Mouse (Mus musculus): ENCODE measurements around the gene Hmgxb4. TPM values are rescaled to one million over a fixed set of nuclear protein-coding genes. Genes with fewer than 3 reads are reported as not detected.

The Hmgxb4 gene
- polyA plus RNA-seq, 1 experiment from 2014 or later = 46.2 TPM

DNA sequence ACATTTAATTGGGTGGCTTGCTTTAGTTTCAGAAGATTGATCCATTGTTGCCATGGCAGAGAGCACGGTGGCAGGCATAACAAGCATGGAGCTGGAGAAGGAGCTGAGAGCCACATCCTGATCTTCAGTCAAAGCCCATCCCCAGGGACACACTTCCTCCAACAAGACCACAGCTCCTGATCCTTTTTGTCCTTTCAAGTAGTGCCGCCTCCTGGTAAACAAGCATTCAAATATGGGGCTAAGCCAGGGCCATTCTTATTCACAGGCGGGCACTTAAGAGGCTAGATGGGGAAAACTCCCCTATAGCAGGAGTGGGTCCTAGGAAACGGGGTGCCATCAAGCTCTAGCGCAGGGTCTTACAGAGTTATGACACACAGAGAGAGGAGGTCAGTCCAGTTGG, 5.7 kb upstream of the Hmgxb4 start:
- Histone ChIP-seq H3K4me3 (no peak overlapping the region), H3K9ac (replicated peaks) (no peak overlapping the region), H3K4me2 (replicated peaks) (no peak overlapping the region), H3K4me1 (no peaks in the 10 kb centered on the region), H3K27me3 (no peaks in the 10 kb centered on the region), H3K36me3 (no peaks in the 10 kb centered on the region), H3K9me3 (no peaks in the 10 kb centered on the region), H3K27ac (replicated peaks) (no peak overlapping the region)
- no peak for ATAC-seq (replicated peaks)
- 72% methylated on average over 5 of the region's 5 CpGs for WGBS

GRCm38 (mm10) chr8:74990021-74990420, 3.1 kb upstream of the Hmgxb4 start:
- Histone ChIP-seq H3K4me2 (replicated peaks) (no peak overlapping the region), H3K27ac (replicated peaks) (no peak overlapping the region), H3K4me3 (no peak overlapping the region), H3K9me3 (no peaks in the 10 kb centered on the region), H3K27me3 (no peaks in the 10 kb centered on the region), H3K36me3 (no peaks in the 10 kb centered on the region), H3K9ac (replicated peaks) (no peak overlapping the region), H3K4me1 (peaks cover 11% of the 10 kb centered on the region)
- no peak for ATAC-seq (replicated peaks)
- 31% methylated on average over 15 of the region's 15 CpGs for WGBS

DNA sequence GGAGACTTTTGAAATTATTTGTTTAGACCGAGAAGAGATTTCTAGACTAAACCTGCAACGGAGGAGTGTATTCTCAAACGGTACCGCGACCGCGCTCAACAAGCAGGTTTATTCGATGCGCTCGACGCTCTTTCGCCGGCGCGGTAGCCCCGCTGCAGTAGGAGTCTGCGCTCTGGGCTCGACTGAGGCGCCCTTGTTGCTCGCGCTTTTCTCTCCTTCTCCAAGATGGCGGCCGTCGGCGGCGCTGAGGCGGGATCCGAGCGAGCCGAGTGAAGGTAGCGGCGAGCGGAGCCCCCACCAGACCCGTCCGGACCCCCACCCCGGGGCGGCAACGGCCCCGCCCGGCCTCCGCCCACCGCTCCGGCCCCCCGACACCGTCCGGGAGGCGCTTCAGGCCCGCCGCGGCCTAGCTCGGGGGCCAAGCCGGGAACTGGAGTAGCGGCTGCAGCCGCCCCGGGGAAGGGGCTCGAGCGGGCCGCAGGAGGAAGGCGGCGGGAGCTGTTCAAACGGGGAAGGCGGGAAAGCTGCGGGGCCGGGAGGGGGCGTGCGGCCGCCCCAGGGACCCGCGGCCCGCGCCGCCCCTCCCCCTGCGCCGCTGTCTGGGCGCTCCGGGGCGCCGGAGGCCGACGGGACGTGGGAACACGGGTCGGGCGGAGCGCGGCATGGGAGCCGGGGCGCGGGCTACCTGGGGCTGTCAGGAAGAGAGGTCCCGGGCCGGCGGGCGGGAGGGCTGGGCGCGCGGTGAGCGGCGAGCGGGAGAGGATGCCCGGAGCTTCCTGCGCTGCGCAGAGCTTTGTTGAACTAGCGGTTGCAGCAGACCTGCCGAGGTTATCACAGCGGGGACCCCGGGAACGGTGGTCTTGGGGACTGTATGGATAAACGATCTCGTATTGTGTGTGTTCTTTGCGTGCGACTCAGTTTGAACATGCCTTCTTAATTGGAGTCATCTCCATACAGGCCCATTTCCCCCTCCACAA, 607 bp downstream of the Hmgxb4 start:
- WGBS = under 1% methylated on average over 100 of the region's 111 CpGs
- ATAC-seq (replicated peaks) = peak; percentile 97
- Histone ChIP-seq H3K4me1 (peaks cover 16% of the 10 kb centered on the region), H3K27ac (replicated peaks) (peak overlapping the region; percentile 97), H3K27me3 (no peaks in the 10 kb centered on the region), H3K4me2 (replicated peaks) (peak overlapping the region; percentile 47), H3K9ac (replicated peaks) (peak overlapping the region; percentile 99), H3K36me3 (peaks cover 3% of the 10 kb centered on the region), H3K4me3 (peak overlapping the region; percentile 93), H3K9me3 (no peaks in the 10 kb centered on the region)

DNA sequence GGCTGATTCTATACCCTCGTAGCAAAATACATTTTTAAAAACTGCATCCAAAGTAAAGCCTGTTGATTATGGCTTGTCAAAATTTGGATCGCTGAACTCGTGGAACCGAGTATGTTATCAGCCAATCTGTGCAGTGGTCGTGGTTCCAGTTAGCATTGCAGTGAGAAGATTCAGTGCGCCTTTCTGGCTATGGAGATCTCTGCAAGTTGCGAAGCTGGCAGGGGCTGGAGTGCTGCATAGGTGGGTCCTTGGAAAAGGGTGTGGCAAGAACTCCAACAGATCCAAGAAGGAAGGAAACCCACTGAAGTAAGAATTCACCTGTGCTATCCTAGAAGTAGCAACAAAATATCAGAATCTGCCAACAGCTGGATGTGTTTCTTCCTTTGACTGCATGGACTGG, 1.4 kb downstream of the Hmgxb4 start:
- no peaks in the 10 kb centered on the region for H3K27me3 ChIP-seq
- peaks cover 10% of the 10 kb centered on the region for H3K36me3 ChIP-seq
- peak overlapping the region; percentile 99 for H3K9ac ChIP-seq (replicated peaks)
- peak overlapping the region; percentile 47 for H3K4me2 ChIP-seq (replicated peaks)
- H3K9me3 ChIP-seq = no peaks in the 10 kb centered on the region
- peak overlapping the region; percentile 93 for H3K4me3 ChIP-seq
- ATAC-seq (replicated peaks) = peak; percentile 25
- H3K4me1 ChIP-seq = peaks cover 16% of the 10 kb centered on the region
- WGBS = 5% methylated on average over 7 of the region's 7 CpGs
- peak overlapping the region; percentile 97 for H3K27ac ChIP-seq (replicated peaks)

DNA sequence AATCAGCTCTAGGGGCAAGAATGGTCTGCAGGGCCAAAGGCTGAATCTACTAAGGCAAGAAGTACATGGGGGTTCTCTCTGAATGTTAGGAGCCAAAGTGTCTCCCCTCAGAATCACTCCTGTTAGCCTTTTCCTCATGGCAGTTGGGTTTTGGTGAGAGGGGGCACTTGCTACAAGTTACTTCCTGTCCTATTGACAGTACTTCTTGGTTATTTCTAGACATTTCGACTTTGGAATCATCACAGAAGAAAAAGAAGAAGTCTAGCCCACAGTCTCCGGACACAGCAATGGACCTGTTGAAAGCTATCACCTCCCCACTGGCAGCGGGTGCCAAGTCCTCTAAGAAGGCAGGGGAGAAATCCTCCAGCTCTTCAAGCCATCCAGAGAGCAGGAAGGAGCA, 7.3 kb downstream of the Hmgxb4 start:
- WGBS = 96% methylated on average over 3 of the region's 3 CpGs
- peaks cover 2% of the 10 kb centered on the region; the same call in 1 of the 2 replicates for H3K4me1 ChIP-seq
- no peak overlapping the region for H3K27ac ChIP-seq (replicated peaks)
- H3K27me3 ChIP-seq = no peaks in the 10 kb centered on the region
- ATAC-seq (replicated peaks) = no peak
- H3K4me2 ChIP-seq (replicated peaks) = no peak overlapping the region
- H3K36me3 ChIP-seq = peaks cover 46% of the 10 kb centered on the region
- no peak overlapping the region for H3K9ac ChIP-seq (replicated peaks)
- no peak overlapping the region for H3K4me3 ChIP-seq
- no peaks in the 10 kb centered on the region for H3K9me3 ChIP-seq

DNA sequence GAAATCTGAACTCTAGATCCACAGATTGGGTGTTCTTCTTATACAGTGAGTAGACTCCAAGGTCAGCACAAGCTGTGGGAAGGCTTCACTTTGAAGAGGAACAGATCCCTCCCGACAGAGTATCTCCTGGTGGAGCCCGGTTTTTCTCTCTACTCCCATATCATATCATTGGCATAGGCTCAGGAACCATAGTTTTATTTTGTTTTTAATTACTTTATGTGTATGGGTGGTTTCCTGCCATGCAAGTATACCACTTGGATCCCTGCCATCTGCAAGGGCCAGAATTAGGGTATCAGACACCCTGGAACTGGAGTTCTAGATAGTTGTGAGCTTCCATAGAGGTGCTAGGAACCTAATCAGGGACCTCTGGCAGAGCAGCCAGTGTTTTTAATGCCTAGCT, 15.7 kb downstream of the Hmgxb4 start:
- H3K4me3 ChIP-seq = no peak overlapping the region

GRCm38 (mm10) chr8:75013557-75013956, 20.4 kb downstream of the Hmgxb4 start:
- Histone ChIP-seq H3K36me3 (peaks cover 11% of the 10 kb centered on the region), H3K4me1 (no peaks in the 10 kb centered on the region), H3K4me3 (no peak overlapping the region), H3K4me2 (replicated peaks) (no peak overlapping the region), H3K27ac (replicated peaks) (no peak overlapping the region), H3K9ac (replicated peaks) (no peak overlapping the region), H3K27me3 (no peaks in the 10 kb centered on the region), H3K9me3 (no peaks in the 10 kb centered on the region)
- 49% methylated on average over 2 of the region's 2 CpGs for WGBS
- no peak for ATAC-seq (replicated peaks)

More for the DNA sequence above, 15.7 kb downstream of the Hmgxb4 start:
- H3K27me3 ChIP-seq = no peaks in the 10 kb centered on the region
- H3K9ac ChIP-seq (replicated peaks) = no peak overlapping the region
- H3K36me3 ChIP-seq = peaks cover 30% of the 10 kb centered on the region
- H3K4me2 ChIP-seq (replicated peaks) = no peak overlapping the region
- no peaks in the 10 kb centered on the region for H3K4me1 ChIP-seq
- H3K9me3 ChIP-seq = no peaks in the 10 kb centered on the region
- ATAC-seq (replicated peaks) = no peak
- no peak overlapping the region for H3K27ac ChIP-seq (replicated peaks)
- 97% methylated on average over 2 of the region's 2 CpGs for WGBS

DNA sequence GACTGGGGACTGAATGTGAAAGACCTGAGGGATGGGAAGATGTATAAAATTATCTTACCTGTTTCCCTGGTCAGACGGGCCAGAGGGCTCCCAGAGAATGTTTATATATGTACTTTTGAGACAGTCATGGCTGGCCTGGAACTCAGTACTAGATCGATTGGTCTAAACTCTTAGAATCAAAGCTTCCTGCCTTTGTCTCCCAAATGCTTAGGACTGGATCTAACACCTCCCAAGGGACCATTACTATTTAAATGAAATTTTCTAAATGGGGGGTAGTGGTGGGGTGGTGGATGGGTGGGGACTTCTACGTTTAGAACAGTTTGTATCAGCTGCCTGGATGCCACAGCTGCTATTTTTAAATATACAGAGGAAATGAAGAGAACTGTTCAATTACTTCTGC, 20.8 kb downstream of the Hmgxb4 start:
- Histone ChIP-seq H3K27me3 (no peaks in the 10 kb centered on the region), H3K9me3 (no peaks in the 10 kb centered on the region), H3K4me1 (no peaks in the 10 kb centered on the region), H3K9ac (replicated peaks) (no peak overlapping the region), H3K27ac (replicated peaks) (no peak overlapping the region), H3K36me3 (peaks cover 8% of the 10 kb centered on the region), H3K4me3 (no peak overlapping the region), H3K4me2 (replicated peaks) (no peak overlapping the region)
- 84% methylated on average over 3 of the region's 3 CpGs for WGBS
- no peak for ATAC-seq (replicated peaks)

DNA sequence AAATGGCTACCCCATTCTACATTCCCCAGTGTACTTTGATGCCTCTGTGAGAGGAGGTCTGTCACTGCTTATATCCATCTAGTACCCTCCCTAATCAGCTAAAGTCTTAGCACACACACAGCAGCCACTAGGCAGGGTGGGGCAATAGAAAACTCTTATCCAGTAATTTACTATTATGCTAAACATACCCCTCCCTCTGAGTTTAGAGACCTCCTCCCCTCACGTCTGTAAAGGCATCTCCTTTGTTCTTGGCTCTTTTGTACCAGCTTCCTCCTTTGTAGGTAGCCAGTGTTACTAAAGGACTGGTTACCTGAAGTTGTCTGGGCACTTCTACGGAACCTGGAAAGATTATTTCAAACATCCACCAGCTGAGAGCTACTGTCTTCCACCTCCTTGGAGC, 22.8 kb downstream of the Hmgxb4 start:
- 49% methylated on average over 2 of the region's 2 CpGs for whole genome bisulfite sequencing
- ATAC-seq (replicated peaks) = no peak
- H3K9me3 ChIP-seq = no peaks in the 10 kb centered on the region
- no peak overlapping the region for H3K4me3 ChIP-seq
- no peak overlapping the region for H3K27ac ChIP-seq (replicated peaks)
- no peaks in the 10 kb centered on the region for H3K27me3 ChIP-seq
- no peak overlapping the region for H3K4me2 ChIP-seq (replicated peaks)
- H3K36me3 ChIP-seq = no peaks in the 10 kb centered on the region; the same call in 1 of the 2 replicates
- no peak overlapping the region for H3K9ac ChIP-seq (replicated peaks)
- H3K4me1 ChIP-seq = no peaks in the 10 kb centered on the region

DNA sequence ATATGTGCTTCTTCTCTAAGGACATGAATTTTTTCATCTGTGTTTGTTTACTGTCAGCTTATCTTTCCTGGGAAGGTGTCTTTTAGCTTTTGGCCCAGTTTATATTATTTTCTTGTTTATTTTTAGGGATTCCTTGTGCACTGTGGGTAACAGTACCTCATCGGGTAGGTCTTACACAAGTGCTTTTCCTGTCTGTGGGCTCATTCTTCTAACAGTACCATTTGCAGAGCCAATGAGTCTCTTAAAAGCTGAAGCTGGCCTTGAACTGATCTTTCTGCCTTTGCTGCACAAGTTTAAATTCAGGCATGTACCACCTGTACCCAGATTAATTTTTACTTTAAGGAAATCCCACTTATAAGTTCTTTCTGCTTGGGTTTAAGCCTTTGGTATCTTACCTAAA, 23.3 kb downstream of the Hmgxb4 start:
- H3K27me3 ChIP-seq = no peaks in the 10 kb centered on the region
- H3K4me2 ChIP-seq (replicated peaks) = no peak overlapping the region
- H3K36me3 ChIP-seq = peaks cover 4% of the 10 kb centered on the region
- no peak overlapping the region for H3K27ac ChIP-seq (replicated peaks)
- no peak overlapping the region for H3K9ac ChIP-seq (replicated peaks)
- no peaks in the 10 kb centered on the region for H3K4me1 ChIP-seq
- H3K9me3 ChIP-seq = no peaks in the 10 kb centered on the region
- no peak for ATAC-seq (replicated peaks)
- H3K4me3 ChIP-seq = no peak overlapping the region
- 89% methylated on average over 1 of the region's 1 CpGs for WGBS

- Histone ChIP-seq H3K4me2 (replicated peaks) (no peak overlapping the region), H3K36me3 (peaks cover 24% of the 10 kb centered on the region), H3K9me3 (no peaks in the 10 kb centered on the region), H3K4me1 (no peaks in the 10 kb centered on the region), H3K27me3 (no peaks in the 10 kb centered on the region), H3K4me3 (no peak overlapping the region), H3K27ac (replicated peaks) (no peak overlapping the region), H3K9ac (replicated peaks) (no peak overlapping the region)
- no peak for ATAC-seq (replicated peaks)
- WGBS = 43% methylated on average over 5 of the region's 5 CpGs
These were observed 25.3 kb downstream of the Hmgxb4 start for GRCm38 (mm10) chr8:75018274-75018972.

DNA sequence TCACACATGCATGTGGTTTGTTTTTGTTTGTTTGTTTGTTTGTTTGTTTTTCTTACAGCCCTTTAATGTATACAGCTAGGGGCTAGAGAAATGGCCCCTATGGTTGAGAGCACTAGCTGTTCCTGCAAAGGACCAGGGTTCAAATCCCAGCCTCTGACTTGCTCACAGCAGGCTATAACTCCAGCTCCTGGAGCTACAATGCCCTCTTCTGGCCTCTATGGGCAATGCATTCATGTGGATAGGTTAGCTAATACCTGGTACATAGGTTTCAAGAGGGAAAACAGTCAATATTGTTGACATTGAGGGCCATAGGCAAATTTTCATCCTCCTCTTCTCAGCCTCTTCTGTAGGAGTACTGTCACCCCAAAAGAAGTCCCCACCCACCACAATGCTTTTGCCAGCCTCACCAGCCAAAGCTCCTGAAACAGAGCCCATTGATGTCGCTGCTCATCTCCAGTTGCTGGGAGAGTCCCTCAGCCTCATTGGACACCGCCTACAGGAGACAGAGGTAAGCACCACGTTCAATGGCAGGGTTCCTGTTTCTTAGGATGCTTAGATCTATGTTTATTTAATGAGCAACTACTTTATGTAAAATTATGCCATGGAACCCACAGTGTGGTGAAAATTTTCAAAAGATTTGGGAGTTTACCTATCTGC, 30.6 kb downstream of the Hmgxb4 start:
- 92% methylated on average over 3 of the region's 3 CpGs for WGBS
- H3K36me3 ChIP-seq = peaks cover 67% of the 10 kb centered on the region
- H3K27me3 ChIP-seq = no peaks in the 10 kb centered on the region

More for the DNA sequence above, 30.6 kb downstream of the Hmgxb4 start:
- H3K27ac ChIP-seq (replicated peaks) = no peak overlapping the region
- no peak overlapping the region for H3K9ac ChIP-seq (replicated peaks)
- H3K9me3 ChIP-seq = no peaks in the 10 kb centered on the region
- no peak overlapping the region for H3K4me3 ChIP-seq
- no peak overlapping the region for H3K4me2 ChIP-seq (replicated peaks)
- no peak for ATAC-seq (replicated peaks)
- no peaks in the 10 kb centered on the region for H3K4me1 ChIP-seq
